Mouse (Mus musculus): ENCODE measurements around the gene Iqcn.

The Iqcn gene

DNA sequence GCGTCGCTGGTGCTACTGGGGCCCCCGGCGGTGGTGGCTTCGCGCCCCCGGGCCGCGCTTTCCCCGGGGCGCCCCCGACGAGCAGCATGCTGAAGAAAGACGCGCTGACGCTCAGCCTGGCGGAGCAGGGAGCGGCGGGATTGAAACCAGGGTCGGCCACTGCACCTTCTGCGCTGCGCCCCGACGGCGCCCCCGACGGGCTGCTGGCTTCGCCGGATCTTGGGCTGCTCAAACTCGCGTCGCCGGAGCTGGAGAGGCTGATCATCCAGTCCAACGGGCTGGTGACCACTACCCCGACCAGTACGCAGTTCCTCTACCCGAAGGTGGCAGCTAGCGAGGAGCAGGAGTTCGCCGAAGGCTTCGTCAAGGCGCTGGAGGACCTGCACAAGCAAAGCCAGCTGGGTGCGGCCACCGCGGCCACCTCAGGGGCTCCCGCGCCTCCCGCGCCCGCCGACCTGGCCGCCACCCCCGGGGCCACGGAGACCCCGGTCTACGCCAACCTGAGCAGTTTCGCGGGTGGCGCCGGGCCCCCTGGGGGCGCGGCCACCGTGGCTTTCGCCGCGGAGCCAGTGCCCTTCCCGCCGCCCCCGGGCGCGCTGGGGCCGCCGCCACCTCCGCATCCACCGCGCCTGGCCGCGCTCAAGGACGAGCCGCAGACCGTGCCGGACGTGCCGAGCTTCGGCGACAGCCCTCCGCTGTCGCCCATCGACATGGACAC, 4.0 kb upstream of the Iqcn start:
- in situ Hi-C loops (cut with MboI, MseI): no loop called here

DNA sequence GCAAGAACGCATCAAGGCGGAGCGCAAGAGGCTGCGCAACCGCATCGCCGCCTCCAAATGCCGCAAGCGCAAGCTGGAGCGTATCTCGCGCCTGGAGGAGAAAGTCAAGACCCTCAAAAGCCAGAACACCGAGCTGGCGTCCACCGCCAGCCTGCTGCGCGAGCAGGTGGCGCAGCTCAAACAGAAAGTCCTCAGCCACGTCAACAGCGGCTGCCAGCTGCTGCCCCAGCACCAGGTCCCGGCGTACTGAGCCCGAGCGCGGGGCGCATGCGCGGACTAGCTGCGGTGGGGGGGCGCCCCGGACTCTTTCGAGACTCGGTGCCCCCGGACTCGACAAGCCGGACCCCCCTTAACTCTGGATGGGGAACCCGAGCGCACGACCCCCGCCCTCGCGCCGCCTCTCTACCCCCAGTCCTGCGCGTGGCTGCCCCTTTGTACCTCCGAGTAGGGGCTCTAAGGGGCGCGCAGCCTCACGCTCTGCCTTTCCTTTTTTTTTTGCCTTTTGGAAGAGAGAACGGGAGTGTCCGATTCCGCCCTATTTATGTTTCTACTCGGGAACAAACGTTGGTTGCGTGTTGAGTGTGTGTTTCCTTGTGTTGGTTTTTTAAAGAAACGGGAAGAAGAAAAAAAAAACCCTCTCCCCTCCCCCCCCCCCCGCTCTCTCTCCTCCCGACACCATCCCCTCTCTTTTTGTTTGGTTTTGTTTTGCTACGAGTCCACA, 3.3 kb upstream of the Iqcn start:
- in situ Hi-C loops (cut with MboI, MseI): no loop called here

DNA sequence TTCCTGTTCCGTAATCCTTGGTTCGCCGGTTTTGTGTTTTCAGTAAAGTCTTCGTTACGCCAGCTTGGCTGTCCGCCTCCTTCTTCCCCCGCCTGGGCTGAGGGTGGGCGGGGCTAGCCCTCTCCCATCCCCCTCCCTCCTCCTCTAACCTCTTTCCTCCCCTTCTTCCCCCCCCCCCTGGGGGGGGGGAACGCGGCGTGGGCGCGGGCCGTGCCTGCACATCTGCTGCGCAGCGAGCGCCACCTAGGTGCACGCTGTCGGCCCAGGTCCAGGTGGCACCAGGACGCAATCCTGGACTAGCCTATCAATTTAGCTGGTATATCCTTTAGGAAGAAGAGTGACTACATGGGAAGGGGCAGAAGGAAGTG, 2.7 kb upstream of the Iqcn start:
- in situ Hi-C loops (cut with MboI, MseI): no loop called here

DNA sequence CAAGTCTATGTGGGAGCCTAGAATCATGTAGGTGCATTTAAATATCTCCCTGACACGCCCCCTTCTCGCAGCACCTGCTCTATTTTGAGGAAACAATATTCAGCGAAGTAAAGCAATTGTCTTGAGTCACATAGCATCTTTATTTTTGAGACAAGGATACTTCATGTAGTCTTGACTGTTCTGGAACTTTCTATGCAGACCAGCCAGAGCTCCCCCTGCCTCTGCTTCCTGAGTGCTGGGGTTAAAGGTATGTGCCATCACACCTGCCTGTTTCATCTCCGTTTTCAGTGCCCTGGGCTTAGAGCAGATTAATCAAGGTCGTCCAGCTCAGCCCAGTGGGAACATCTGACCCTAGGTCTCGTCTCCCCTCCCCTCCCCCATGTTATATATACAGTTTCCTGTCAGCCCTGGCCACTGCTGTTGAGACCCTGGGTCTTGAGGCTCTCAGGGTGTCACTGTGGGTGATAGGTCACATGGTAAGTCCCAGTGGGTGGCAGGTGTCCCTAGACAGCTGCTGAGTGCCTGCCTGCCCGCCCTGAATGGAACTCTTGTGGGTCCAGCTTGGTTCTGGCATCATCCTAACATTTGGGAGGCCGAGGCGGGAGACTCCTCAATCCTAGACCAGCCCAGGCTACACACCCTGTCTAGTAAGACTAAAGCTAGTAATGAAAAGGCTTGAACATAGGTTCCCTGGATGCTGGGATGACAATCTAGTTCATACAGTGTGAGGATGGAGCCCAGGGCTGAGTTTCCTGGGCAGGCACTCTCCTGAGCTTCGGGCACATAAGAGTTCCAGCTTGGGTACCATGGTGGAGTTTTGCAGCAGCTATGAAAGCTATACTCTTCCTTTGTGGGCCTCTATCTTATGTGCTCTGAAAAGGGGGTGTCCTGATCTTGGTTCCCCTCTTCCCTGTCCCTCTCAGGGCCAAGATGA, 1.9 kb upstream of the Iqcn start:
- in situ Hi-C loops (cut with MboI, MseI): no loop called here

DNA sequence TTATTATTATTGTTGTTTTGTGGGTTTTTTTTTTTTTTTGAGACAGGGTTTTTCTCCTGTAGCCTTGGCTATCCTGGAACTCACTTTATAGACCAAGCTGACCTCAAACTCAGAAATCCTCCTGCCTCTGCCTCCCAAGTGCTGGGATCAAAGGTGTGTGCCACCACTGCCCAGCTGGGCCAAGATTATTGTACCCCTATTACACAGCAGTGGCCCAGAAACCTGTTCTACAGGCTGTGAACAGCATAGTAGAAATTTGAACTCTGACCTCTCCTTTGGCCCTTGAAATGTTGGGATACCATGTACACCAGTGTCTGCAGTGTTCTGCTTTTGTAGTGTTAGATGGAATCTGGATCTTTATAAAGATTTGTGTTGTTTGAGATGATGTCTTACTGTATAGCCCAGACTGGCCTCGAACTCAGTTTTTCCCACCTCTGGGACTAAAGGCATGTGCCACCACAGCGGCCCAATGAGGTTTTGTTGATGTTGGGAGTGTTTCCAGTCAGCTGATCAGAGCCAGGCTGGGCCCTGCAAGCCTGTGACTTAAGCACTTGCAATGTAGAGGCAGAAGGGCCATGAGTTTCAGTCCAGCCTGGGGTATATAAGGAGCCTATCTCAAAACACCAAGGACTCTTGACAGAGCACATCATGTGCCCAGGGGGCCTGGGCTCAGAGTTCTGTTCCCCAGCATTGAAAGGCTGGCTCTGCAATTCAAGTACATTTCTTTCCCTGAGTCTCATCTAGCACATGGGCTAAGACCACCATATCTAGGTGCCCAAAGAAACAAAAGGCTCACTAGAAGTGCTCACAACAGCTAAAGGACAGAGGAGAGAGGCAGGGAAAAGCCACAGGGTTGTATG, 1.0 kb upstream of the Iqcn start:
- in situ Hi-C loops (cut with MboI, MseI): no loop called here

DNA sequence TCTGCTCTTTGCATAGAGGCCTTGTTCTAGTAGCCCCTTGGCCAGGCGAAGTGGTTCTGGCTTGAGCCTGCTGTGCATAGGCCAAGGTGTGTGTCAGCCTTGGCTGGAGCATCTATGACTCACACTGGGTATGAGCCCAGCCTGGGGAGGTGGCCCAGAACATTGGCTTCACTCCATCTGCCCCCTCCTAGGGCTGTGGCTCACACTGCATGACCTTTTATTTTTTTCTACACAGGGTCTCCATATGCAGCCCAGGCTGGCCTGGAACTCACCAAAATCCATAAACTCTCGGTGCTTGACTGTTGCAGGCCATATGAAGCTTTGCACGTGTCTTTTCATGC, 445 bp upstream of the Iqcn start:
- in situ Hi-C loops (cut with MboI, MseI): no loop called here

DNA sequence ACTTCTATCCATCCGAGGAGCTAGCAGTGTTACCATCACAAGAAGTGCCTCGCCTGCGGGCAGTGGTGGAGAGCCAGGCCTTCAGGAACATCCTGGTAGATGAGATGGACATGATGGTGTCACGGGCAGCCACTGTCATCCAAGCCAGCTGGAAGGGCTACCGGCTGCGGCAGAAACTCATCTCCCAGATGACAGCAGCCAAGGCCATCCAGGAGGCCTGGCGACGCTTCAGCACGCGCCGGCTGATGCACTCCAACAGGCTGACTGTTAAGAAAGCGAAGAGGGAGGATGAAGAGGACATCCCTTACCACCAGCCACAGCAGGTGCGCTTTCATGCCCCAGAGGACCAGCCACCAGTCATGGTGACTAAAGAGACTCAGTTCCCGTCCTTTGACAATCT, 5.0 kb downstream of the Iqcn start:
- in situ Hi-C loops (cut with MboI, MseI): no loop called here

DNA sequence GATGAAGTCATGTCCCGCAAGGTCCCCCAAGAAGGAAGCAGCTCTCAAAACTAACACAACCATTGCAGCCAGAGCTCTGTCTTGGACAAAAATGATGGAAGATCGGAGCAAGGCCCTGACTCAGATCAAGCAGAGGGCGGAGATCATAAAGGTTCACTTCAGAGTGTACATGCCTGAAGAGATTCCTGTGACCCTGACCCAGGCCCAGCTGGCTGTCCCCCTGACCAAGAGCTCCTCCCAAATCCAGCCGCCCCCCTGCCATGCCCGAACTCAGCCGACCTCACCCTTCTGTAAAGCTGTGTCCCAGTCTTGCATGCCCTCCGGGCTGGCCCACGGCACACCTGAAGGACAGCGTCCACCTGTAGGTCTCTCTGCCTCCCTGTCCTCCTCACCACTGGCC, 6.5 kb downstream of the Iqcn start:
- in situ Hi-C loops (cut with MboI, MseI): loop anchor here (5.0 kb wide), 2 partner anchors 38 to 47 kb away; partner anchors contain the start of gene Pgpep1

DNA sequence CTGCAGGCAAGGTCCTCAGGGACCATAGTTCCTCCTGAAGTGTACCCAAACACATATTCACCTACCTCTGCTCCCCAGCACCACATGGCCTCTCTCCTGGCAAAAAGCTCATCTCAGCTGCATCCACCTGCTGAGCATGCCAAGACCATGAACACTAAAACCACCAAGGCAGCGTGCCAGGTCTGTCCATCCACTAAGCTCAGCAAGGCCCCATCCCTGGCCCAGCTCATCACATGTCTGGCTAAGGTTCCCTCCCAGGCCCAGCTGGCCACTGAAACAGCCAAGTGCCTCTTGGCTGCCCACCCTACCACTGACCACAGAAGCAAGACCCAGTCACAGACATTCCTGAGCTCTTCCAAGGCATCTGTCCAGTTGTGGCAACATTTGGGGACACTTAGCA, 7.0 kb downstream of the Iqcn start:
- in situ Hi-C loops (cut with MboI, MseI): loop anchor here (5.0 kb wide), 2 partner anchors 37 to 48 kb away; partner anchors contain the start of gene Pgpep1

DNA sequence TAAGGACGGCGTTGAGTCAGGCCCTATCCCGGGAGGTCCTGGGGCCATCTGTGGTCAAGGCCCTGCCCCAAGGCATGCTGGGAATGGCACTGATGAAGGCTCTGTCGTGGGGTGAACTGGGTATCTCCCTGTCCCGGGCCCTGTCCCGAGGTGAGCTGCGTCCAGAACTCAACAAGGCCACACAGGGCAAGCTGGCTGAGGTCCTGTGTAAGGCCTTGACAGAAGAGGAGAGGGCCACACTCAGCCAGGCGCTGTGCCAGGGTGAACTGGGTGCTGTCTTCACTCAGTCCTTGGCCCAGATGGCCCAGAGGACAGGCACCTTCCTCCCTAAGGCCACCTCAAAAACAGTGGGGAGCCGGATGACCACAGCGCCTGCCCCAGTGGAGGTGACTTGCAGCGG, 7.8 kb downstream of the Iqcn start:
- in situ Hi-C loops (cut with MboI, MseI): loop anchor here (5.0 kb wide), 2 partner anchors 36 to 49 kb away; partner anchors contain the start of gene Pgpep1

DNA sequence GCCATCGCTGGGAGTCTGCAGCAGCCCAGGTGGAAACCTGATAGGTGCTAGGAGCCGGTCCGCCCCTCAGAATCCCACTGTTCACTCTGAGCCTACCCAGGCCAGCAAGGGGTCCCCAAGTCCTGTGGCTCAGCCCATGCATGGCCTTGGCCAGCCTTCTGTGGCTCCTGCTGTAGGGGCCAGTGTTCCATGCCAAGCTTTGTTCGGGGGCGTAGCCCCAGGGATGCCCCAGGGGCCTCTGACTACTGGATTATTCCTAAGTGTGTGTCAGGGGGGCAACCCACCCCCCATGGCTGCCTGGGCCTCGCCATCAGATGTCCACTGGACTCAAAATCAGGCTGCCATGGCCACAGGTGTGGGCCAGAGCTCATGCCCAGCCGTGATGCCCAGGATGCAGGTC, 10.7 kb downstream of the Iqcn start:
- in situ Hi-C loops (cut with MboI, MseI): loop anchor here (5.0 kb wide), 2 partner anchors 33 to 52 kb away; partner anchors contain the start of gene Pgpep1

DNA sequence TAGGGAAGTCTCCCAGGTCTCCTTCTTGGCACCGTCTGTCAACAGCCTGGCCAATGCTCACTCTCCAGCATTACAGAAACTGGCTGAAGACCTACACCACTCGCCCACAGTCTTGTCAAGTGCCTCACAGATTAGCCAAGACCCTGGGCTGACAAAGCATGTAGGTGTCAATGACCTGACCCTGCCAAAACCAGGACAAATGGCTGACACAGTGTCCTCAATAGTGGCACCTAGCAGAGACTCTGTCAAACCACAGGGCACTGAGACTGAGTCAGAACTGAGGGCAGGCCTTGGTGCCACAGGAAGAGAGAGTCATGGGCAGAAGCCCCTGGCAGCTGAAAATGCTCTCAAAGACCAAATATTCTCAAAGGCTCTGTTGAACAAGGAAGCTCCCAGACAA, 11.8 kb downstream of the Iqcn start:
- in situ Hi-C loops (cut with MboI, MseI): loop anchor here (5.0 kb wide), 1 partner anchor 52 kb away; no protein-coding TSS in a partner anchor

DNA sequence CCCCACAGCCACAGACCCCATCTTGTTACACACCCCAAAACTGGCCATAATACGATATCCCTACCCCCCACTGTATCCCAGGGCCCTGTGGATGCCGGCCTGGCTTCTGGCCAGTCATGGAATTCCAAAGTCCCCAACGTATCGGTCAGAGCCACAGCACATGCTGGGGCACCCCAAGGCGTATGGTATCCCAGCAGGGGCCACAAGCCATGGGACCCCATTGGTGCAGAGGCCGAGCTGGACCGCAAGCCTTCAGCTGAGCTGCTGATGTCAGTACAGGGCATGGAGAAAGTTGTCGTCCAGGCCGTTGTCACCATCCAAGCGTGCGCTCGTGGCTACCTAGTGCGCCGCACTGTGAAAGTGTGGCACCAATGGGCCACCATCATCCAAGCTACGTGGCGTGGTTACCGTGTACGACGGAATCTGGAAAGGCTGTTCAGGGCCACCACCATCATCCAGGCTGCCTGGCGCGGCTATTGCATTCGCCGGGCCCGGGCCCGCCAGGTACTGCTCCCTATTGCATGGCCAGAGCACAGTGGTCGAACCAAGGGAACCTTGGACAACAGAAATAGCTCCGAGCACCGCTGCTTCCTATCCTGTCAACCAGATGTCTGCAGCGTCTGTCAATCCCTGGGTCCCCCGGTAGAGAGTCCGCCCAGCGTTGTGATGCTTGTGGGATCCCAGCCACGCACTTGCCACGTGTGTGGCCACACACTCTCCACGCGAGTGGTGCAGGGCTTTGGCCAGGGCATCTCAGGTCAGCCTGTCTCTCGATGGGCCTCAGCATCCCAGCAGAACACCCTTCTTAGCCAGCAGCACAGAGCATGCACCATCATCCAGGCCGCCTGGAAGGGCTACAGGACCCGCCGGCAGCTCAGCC, 13.5 kb downstream of the Iqcn start:
- in situ Hi-C loops (cut with MboI, MseI): loop anchor here (5.0 kb wide), 1 partner anchor 51 kb away; no protein-coding TSS in a partner anchor

DNA sequence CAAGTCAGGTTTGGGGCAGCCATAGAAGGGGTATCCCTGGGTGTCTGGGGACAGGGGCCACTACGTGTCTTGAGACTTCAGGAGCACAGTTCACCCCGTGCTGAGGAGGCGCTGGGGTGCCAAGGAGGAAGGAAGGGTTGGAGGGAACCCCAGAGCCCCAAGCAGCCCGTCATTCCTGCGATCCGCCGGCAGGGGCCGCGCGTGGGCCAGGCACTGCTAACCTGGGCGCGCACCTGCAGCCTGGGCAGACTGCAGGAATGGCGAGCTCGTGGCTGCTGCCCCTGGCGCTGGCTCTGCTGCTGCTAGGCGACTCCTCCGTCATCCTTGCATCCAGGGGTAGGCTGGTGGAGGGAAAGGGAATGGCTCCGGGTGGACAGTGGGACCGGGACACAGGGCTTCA, 15.0 kb downstream of the Iqcn start, which contains the start of gene Gm3336:
TSS of gene Gm3336 (plus strand) at position 247 of the 400 bp plus-strand sequence.
- in situ Hi-C loops (cut with MboI, MseI): loop anchor here (5.0 kb wide), 1 partner anchor 49 kb away; no protein-coding TSS in a partner anchor

DNA sequence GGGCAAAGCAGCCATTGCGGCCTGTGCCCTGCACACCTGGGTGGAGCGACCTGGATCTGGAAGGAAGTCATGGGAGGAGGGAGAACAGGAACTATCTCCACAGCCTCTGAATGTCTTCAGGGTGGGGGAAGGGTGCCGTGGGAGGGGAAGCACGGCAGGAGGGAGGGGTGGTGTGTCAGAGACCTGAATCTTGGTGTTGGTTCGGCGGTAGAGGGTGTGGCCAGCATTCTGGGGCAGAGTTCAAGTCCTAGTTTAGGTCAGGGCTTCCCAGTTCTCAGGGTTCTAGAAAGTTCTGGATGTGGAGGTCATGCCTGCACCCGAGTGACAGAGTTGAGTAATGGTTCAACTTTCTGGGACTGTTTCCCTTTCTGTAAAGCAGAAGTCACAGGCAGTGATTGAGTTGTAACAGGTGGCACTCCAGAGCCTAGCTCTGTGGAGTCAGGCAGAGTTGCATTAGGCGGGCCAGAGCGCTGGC, 16.6 kb downstream of the Iqcn start:
- in situ Hi-C loops (cut with MboI, MseI): loop anchor here (5.0 kb wide), 1 partner anchor 47 kb away; no protein-coding TSS in a partner anchor

DNA sequence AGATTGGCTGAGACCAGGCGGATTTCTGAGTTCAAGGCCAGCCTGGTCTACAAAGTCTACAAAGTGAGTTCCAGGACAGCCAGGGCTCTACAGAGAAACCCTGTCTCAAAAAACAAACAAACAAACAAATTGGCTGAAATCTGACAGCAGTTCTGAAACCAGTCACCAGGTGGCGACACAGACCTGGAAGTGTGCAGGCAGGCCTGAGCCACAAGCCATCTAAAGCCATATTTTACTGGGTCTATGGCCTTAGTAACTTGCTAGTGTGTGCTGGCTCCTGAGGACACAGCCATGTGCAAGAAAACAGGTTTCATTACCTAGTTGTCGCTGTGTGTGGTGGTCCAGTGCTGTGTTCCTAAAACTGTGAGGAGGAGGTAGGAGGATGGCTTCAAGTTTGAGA, 17.5 kb downstream of the Iqcn start:
- in situ Hi-C loops (cut with MboI, MseI): no loop called here

DNA sequence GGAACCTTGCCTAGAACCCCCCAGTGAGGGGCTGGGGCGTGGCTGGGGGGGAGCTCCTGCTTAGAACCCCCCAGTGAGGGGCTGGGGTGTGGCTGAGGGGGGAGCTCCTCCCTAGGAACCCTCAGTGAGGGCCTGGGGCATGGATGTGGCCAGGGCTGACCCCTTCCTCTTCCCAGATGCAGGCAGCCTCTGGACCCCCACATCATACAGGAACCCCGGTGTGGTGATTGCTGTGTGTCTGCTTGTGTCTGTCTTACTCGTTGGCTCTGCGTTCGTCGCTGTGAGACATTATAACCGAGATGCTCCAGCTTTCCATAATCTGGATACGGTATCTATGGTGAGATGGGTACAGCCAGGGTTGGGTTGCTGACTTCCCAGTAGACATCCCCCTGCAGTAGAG, 18.3 kb downstream of the Iqcn start:
- in situ Hi-C loops (cut with MboI, MseI): no loop called here

DNA sequence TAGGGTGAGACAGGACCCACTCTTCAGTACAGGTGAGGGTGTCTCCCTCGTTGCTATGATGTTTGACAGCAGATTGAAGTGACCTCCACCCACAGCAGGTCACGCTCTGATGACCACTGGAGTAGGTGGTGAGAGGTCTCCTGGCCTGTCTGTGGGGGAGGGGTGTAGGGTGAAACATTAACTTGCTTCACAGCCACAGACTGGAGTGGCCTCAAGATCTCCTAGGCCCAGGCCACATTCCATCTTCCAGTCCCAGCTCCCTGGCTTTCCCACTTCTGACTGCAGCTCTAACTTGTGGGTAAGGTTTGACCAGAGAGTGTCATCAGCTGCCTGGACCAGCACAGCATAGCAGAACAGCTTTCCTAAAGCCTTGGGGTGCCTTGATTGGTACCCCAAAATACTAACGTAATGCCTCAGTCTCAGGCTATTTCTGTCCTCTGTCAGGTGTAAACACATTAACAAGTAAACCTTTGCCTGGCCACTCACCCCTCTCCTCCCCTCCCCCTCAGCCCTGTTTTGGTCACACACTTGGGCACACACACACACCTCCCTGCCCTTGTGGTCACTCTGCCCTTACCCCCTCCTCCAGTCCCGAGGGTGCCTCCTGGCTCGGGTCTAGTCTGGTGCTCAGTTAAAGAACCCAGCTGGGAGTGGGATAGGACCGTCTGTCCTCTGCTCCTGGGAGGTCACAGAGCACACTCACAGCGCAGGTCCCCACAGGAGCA, 20.4 kb downstream of the Iqcn start, which contains the start of gene Pde4c:
TSS of gene Pde4c (plus strand) at position 235 of the 725 bp plus-strand sequence.
- in situ Hi-C loops (cut with MboI, MseI): no loop called here

DNA sequence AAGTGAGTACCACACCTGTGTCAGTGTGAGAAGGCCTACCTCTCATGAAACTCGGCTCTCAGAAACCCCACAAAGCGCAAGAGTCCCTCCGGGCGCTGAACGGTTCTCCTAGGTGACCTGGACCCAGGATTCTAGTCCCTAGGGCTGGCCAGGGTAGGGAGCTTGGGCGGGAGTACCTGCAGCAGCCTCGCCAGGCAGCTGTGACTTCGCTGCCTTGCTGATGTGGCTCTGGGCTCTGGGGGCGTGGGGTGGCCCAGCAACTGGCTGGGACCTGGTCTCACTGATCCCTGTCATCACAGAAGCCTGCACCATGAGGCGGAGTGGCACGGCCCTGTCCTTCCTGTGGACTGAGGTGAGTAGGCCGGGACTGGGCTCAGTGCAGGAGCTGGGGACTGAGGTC, 21.0 kb downstream of the Iqcn start:
- in situ Hi-C loops (cut with MboI, MseI): no loop called here
